Mouse (Mus musculus) testis, adult 2 months (tissue): ENCODE data around the gene Ak7.

Experiments
- CTCF ChIP-seq: fragments of 200-500 bp; IDR thresholded peaks from 2 replicates; pipeline ENCODE4 v1.5.1; 2012; ENCODE audit warnings: low read depth, mild to moderate bottlenecking, inconsistent platforms, low read length, moderate library complexity; ENCODE audit not compliant: control insufficient read depth, insufficient read depth, insufficient replicate concordance
- POLR2A ChIP-seq: fragments of 200-500 bp; IDR thresholded peaks from 2 replicates; pipeline ENCODE4 v1.6.1; 2012; ENCODE audit warnings: low read depth, mild to moderate bottlenecking, inconsistent platforms, low read length, moderate library complexity; ENCODE audit not compliant: control insufficient read depth

GRCm38 (mm10) chr12:105739656-105740055 lies 33.9 kb downstream of the Ak7 start:
- no peak for TF ChIP-seq CTCF
- no peak for TF ChIP-seq POLR2A
